Mouse (Mus musculus) forebrain, embryonic 16.5 days (tissue): Measurements from ENCODE around the gene Dhrs7b. TPM values are rescaled to one million over a fixed set of nuclear protein-coding genes. Genes with fewer than 3 reads are reported as not detected.

Source experiments
- ATAC-seq: fragments of 200-750 bp; cut with Nextera tagmentation; 2 replicates; pipeline ENCODE4 v1.8.0; 2017; ENCODE audit warnings: mild to moderate bottlenecking, moderate library complexity
- H3K27ac ChIP-seq: fragments of 300-500 bp; sonication (generic); 2 replicates; pipeline ENCODE4 v1.5.1; 2014; ENCODE audit warnings: low read length, control low read depth
- H3K27me3 ChIP-seq: fragments of 300-500 bp; sonication (generic); replicated peaks from 2 replicates; pipeline ENCODE4 v1.6.1; 2014; ENCODE audit warnings: low read length; ENCODE audit not compliant: control insufficient read depth, insufficient read depth
- H3K36me3 ChIP-seq: fragments of 300-500 bp; sonication (generic); 2 replicates; pipeline ENCODE4 v1.6.1; 2014; ENCODE audit not compliant: control insufficient read depth, insufficient read depth
- H3K4me1 ChIP-seq: fragments of 300-500 bp; sonication (generic); replicated peaks from 2 replicates; pipeline ENCODE4 v1.6.1; 2014; ENCODE audit warnings: low read length; ENCODE audit not compliant: control insufficient read depth, insufficient read depth
- H3K4me2 ChIP-seq: fragments of 300-500 bp; sonication (generic); 2 replicates; pipeline ENCODE4 v1.6.1; 2014; ENCODE audit warnings: mild to moderate bottlenecking, low read length, control low read depth
- H3K4me3 ChIP-seq: fragments of 300-500 bp; sonication (generic); replicated peaks from 2 replicates; pipeline ENCODE4 v1.5.1; 2014; ENCODE audit warnings: mild to moderate bottlenecking, low read length, control low read depth
- H3K9ac ChIP-seq: fragments of 300-500 bp; sonication (generic); replicated peaks from 2 replicates; pipeline ENCODE4 v1.6.1; 2014; ENCODE audit warnings: low read depth, low read length, control low read depth
- H3K9me3 ChIP-seq: fragments of 300-500 bp; sonication (generic); 2 replicates; pipeline ENCODE4 v1.6.1; 2016; ENCODE audit warnings: low read length; ENCODE audit not compliant: control insufficient read depth
- WGBS: fragments of 180-500 bp; shearing (Covaris S2); extraction: QIAGEN DNeasy Blood & Tissue Kit; methylation state at CpG from one replicate; pipeline ENCODE4 v1.1.7; 2014; 5-methylcytosine and 5-hydroxymethylcytosine counted together
- polyA plus RNA-seq: library from polyadenylated mRNA; unstranded; fragments of >200 nt; fragmentation: Nextera tagmentation; extraction: Ambion mirVana; gene quantifications from 2 replicates; pipeline ENCODE4 v1.2.1, GENCODE M21; 2015

The Dhrs7b gene
- polyA plus RNA-seq, 1 experiment from 2014 or later = 34.5 TPM

- H3K9me3 ChIP-seq = no peaks in the 10 kb centered on the region
- no peak overlapping the region for H3K4me2 ChIP-seq
- H3K9ac ChIP-seq = no peak overlapping the region
- no peaks in the 10 kb centered on the region for H3K27me3 ChIP-seq
- no peak for ATAC-seq
- no peaks in the 10 kb centered on the region for H3K4me1 ChIP-seq
- no peak overlapping the region for H3K27ac ChIP-seq
- no peak overlapping the region for H3K4me3 ChIP-seq
- H3K36me3 ChIP-seq = no peaks in the 10 kb centered on the region
- WGBS = 97% methylated on average over 6 of the region's 6 CpGs
Observed at GRCm38 (mm10) chr11:60836897-60837296, 6.5 kb downstream of the Dhrs7b start.

- no peak overlapping the region for H3K9ac ChIP-seq
- H3K4me2 ChIP-seq = no peak overlapping the region
- no peaks in the 10 kb centered on the region for H3K27me3 ChIP-seq
- no peaks in the 10 kb centered on the region for H3K36me3 ChIP-seq
- H3K4me3 ChIP-seq = no peak overlapping the region
- ATAC-seq = no peak
- H3K27ac ChIP-seq = no peak overlapping the region
- H3K4me1 ChIP-seq = no peaks in the 10 kb centered on the region
- 91% methylated on average over 10 of the region's 10 CpGs for WGBS
- H3K9me3 ChIP-seq = no peaks in the 10 kb centered on the region
Observed at GRCm38 (mm10) chr11:60837644-60838406, 7.4 kb downstream of the Dhrs7b start.

GRCm38 (mm10) chr11:60841467-60842200 is 11.2 kb downstream of the Dhrs7b start:
- H3K9me3 ChIP-seq = no peaks in the 10 kb centered on the region
- H3K4me3 ChIP-seq = no peak overlapping the region
- H3K4me2 ChIP-seq = no peak overlapping the region
- ATAC-seq = no peak
- H3K27me3 ChIP-seq = no peaks in the 10 kb centered on the region
- no peaks in the 10 kb centered on the region for H3K4me1 ChIP-seq
- no peak overlapping the region for H3K27ac ChIP-seq
- 79% methylated on average over 12 of the region's 12 CpGs for WGBS
- H3K9ac ChIP-seq = no peak overlapping the region
- peaks cover 5% of the 10 kb centered on the region; the same call in 1 of the 2 replicates for H3K36me3 ChIP-seq

- no peaks in the 10 kb centered on the region for H3K4me1 ChIP-seq
- H3K27ac ChIP-seq = no peak overlapping the region
- H3K27me3 ChIP-seq = no peaks in the 10 kb centered on the region
- no peak overlapping the region for H3K4me2 ChIP-seq
- 91% methylated on average over 5 of the region's 5 CpGs for WGBS
- peaks cover 5% of the 10 kb centered on the region; the same call in 1 of the 2 replicates for H3K36me3 ChIP-seq
- ATAC-seq = no peak
- no peaks in the 10 kb centered on the region for H3K9me3 ChIP-seq
- H3K4me3 ChIP-seq = no peak overlapping the region
- no peak overlapping the region for H3K9ac ChIP-seq
Observed at GRCm38 (mm10) chr11:60843412-60843811, 13.0 kb downstream of the Dhrs7b start.

- Histone ChIP-seq H3K4me1 (no peaks in the 10 kb centered on the region), H3K4me2 (no peak overlapping the region), H3K9me3 (no peaks in the 10 kb centered on the region), H3K27me3 (no peaks in the 10 kb centered on the region), H3K27ac (no peak overlapping the region), H3K4me3 (no peak overlapping the region), H3K9ac (no peak overlapping the region), H3K36me3 (peaks cover 5% of the 10 kb centered on the region; the same call in 1 of the 2 replicates)
- WGBS = 94% methylated on average over 5 of the region's 5 CpGs
- ATAC-seq = no peak
Observed at GRCm38 (mm10) chr11:60845415-60845814, 15.0 kb downstream of the Dhrs7b start.

GRCm38 (mm10) chr11:60856587-60856986 is 26.2 kb downstream of the Dhrs7b start:
- 84% methylated on average over 3 of the region's 3 CpGs for WGBS
- Histone ChIP-seq H3K4me2 (no peak overlapping the region), H3K27ac (no peak overlapping the region), H3K4me1 (no peaks in the 10 kb centered on the region), H3K9me3 (no peaks in the 10 kb centered on the region), H3K4me3 (no peak overlapping the region), H3K9ac (no peak overlapping the region), H3K27me3 (no peaks in the 10 kb centered on the region), H3K36me3 (peaks cover 13% of the 10 kb centered on the region)
- ATAC-seq = no peak

GRCm38 (mm10) chr11:60861993-60862392 is 31.6 kb downstream of the Dhrs7b start:
- peaks cover 4% of the 10 kb centered on the region; the same call in 1 of the 2 replicates for H3K4me1 ChIP-seq
- no peak for ATAC-seq
- H3K9ac ChIP-seq = no peak overlapping the region
- no peaks in the 10 kb centered on the region for H3K27me3 ChIP-seq
- H3K36me3 ChIP-seq = peaks cover 11% of the 10 kb centered on the region
- no peak overlapping the region for H3K27ac ChIP-seq
- no peak overlapping the region for H3K4me2 ChIP-seq
- H3K9me3 ChIP-seq = no peaks in the 10 kb centered on the region
- no peak overlapping the region for H3K4me3 ChIP-seq
- 96% methylated on average over 3 of the region's 3 CpGs for WGBS

GRCm38 (mm10) chr11:60863196-60863595 is 32.8 kb downstream of the Dhrs7b start:
- H3K4me3 ChIP-seq = no peak overlapping the region
- WGBS = 79% methylated on average over 4 of the region's 4 CpGs
- H3K36me3 ChIP-seq = peaks cover 11% of the 10 kb centered on the region
- no peaks in the 10 kb centered on the region for H3K9me3 ChIP-seq
- ATAC-seq = no peak
- no peak overlapping the region for H3K27ac ChIP-seq
- no peak overlapping the region for H3K4me2 ChIP-seq
- H3K4me1 ChIP-seq = peaks cover 4% of the 10 kb centered on the region; the same call in 1 of the 2 replicates
- no peak overlapping the region for H3K9ac ChIP-seq
- H3K27me3 ChIP-seq = no peaks in the 10 kb centered on the region

- Histone ChIP-seq H3K27me3 (no peaks in the 10 kb centered on the region), H3K9ac (no peak overlapping the region), H3K9me3 (no peaks in the 10 kb centered on the region), H3K36me3 (peaks cover 11% of the 10 kb centered on the region), H3K4me3 (no peak overlapping the region), H3K4me1 (peaks cover 4% of the 10 kb centered on the region; the same call in 1 of the 2 replicates), H3K4me2 (no peak overlapping the region), H3K27ac (no peak overlapping the region)
- 95% methylated on average over 2 of the region's 2 CpGs for WGBS
- ATAC-seq = no peak
Observed at GRCm38 (mm10) chr11:60864166-60864565, 33.7 kb downstream of the Dhrs7b start.
